Mouse (Mus musculus) gastrocnemius, postnatal 10 days (tissue): Measurements from ENCODE around the gene Draxin. TPM values are rescaled to one million over a fixed set of nuclear protein-coding genes. Genes with fewer than 3 reads are reported as not detected.

Experiments
- DNase-seq: peaks from one replicate; pipeline ENCODE4 v3.0.0; 2021; ENCODE audit warnings: mixed read lengths
- total RNA-seq, 2 experiments: library from RNA; stranded (reverse); gene quantifications; 2 replicates each; pipeline ENCODE4 v1.2.3; 2021

Draxin gene
- total RNA-seq, 2 experiments from 2014 or later, result 0.16 to 0.23 TPM

GRCm38 (mm10) chr4:148114758-148115391, 15.6 kb downstream of the Draxin start:
- DNase-seq, result peak; percentile 88

DNA sequence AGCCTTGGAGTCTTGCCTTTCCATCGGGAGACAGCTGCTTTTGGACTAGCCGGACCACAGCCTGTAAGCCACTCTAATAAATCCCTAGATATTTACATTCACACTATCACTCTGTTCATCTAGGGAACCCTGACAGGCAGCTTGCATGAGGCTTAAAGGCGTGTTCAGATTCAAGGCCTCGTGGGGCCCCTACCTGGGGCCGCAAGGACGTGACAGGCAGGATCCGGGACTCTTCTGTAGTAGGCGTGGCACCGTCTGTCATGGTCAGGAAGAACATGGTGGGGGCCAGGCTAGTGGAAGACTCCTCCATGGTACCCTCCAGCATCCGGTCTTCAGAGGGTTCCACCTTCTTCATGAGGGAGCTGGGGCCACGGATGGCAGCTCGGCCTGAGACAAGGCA, 18.0 kb downstream of the Draxin start:
- no peak for DNase-seq

GRCm38 (mm10) chr4:148109215-148109614, 21.3 kb downstream of the Draxin start:
- no peak for DNase-seq

GRCm38 (mm10) chr4:148108565-148109100, 21.9 kb downstream of the Draxin start:
- no peak for DNase-seq

GRCm38 (mm10) chr4:148107621-148108291, 22.7 kb downstream of the Draxin start:
- DNase-seq, result no peak

DNA sequence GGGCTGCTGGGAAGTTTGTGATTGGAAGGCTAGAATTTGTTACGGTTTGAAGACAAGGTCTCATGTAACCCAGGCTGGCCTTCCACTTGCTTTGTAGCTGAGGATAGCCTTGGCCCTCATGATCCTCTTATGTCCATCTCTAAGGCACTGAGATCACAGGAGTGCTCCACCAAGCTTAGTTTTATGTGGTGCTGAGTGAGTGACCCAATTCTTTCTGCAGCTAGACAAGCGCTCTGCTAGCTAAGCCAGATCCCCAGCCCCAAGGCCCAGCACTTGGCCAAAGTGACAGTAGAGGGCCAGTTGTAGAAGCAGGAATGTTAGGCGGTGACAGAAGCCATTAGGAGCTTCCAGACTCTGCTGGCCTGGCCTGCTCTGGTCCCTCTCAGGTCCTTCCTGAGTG, 26.4 kb downstream of the Draxin start:
- no peak for DNase-seq

GRCm38 (mm10) chr4:148101801-148102527, 28.5 kb downstream of the Draxin start:
- peak; percentile 57 for DNase-seq

- no peak for DNase-seq
Observed at GRCm38 (mm10) chr4:148098666-148099065, 31.8 kb downstream of the Draxin start.

- no peak for DNase-seq
Observed at GRCm38 (mm10) chr4:148097936-148098335, 32.6 kb downstream of the Draxin start.

DNA sequence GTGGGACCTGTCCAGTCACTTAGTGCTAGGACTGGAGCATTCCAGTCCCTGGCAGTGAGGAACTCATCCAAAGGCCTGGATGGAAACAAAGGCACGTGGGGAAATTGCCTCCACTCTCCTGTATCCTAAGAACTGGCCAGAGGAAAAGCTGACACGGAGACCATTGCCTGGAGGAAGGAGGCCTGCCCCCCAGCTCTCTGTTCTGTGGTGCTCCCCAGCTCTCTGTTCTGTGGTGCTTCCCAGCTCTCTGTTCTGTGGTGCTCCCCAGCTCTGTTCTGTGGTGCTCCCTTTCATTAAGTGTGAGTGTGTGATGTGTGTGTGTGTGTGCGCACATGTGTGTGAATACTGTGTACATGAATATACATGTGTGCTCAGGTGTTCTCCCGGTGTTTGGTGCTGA, 35.4 kb downstream of the Draxin start:
- no peak for DNase-seq

DNA sequence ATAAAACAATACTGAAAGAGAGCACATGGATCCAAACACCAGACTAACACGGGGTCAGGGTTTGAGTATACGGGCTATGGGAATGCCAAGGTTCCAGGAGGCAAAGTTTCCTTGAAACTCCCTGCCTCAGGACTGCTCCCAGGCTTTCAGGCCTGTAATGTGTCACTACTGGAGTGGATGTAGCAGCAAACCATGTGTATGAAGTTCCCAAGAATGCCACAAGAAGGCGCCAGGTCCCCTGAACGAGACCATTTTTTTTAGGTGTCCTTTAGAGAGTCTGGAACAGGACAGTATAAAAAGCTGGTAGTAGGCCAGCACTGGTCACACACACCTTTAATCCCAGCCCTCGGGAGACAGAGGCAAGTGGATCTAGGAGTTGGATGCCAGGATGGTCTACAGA, 36.3 kb downstream of the Draxin start:
- no peak for DNase-seq

- DNase-seq, result no peak
Observed at GRCm38 (mm10) chr4:148092551-148093271, 37.8 kb downstream of the Draxin start.

- DNase-seq, result no peak
Observed at GRCm38 (mm10) chr4:148091181-148091580, 39.3 kb downstream of the Draxin start.

- DNase-seq, result no peak
Observed at GRCm38 (mm10) chr4:148089166-148089565, 41.3 kb downstream of the Draxin start.

DNA sequence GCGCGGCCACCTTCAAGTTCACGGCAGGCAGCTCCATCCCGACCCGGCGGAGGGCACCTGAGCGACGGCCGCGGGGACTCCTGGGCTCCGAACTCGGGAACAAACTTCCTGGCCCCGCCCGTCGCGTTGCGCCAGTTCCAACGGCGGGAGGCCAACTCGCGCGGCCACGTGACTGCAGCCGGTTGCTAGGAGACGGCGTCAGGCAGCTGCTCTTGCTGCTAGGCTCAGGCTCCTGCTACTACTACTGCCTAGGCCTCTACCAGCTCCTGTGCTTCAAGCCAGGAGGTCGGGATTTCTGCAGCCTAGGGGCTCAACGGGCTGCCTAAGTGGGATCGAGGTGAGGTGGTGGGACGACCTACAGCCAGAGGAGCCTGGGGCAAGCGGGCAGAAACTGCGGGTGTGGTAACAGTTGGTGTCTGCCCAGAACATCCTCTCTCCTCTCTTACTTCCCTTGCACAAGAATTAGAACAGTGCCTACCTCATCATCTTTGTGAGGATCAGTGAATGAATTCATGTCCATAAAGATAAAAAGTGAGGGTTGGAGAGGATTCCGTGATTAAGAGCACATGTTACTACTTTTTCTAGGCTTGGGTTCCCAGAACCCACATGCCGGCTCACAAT, 42.5 kb downstream of the Draxin start, which contains the start of gene Agtrap:
Gene Agtrap, minus strand, starts transcription at position 125 of the 621 bp plus-strand sequence.
- DNase-seq, result peak; percentile 97

- no peak for DNase-seq
Observed at GRCm38 (mm10) chr4:148087091-148087906, 43.2 kb downstream of the Draxin start.

DNA sequence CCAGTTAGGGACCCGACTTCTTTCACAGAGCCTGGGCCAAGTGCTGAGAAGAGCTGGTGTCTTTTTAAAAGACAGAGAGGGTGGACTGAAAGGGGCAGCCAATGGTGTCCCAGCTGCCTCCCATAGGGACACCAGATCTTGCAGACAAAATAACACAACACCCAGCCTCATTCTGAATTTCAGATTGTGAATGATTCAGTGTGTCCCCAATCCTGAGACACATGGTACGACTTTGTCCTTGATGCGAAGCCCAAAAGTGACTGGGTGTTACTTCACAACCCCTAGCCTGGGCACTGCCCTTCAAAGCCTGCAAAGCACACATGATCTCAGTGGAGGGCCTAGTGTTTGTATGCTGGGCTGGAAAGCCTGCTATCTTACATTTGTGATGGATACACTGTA, 44.6 kb downstream of the Draxin start:
- DNase-seq, result no peak

GRCm38 (mm10) chr4:148085131-148085906, 45.2 kb downstream of the Draxin start:
- DNase-seq, result no peak

DNA sequence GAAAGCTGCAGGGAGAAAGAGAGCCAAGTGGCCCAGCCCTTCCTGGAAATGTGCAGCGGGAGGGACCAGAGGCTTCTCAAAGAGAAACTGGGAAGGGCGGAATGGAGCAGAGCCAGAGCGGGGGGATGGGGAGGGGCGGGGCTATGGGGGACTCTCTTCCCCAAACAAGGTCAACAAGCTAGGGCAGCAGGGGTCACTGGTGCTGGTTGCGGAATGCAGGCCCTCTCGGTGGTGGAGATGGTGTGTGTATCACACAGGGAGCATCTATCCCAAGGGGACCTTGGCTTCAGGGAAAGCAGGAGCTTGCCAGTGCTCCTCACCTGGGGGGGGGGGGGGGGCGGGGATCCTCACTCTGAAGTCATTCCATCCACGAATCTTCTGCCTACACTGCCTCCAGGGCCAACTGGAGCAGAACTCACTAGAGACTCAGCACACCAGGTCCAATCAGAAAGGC, 46.2 kb downstream of the Draxin start:
- DNase-seq, result no peak
